Mouse (Mus musculus): ENCODE measurements around the gene Vps41. TPM values are rescaled to one million over a fixed set of nuclear protein-coding genes. Genes with fewer than 3 reads are reported as not detected.
A peak's percentile ranks its signal among the peaks of the same experiment; 100 is the strongest.

Vps41 gene
- total RNA-seq, 2 experiments from 2014 or later: 32.9 to 38.2 TPM

DNA sequence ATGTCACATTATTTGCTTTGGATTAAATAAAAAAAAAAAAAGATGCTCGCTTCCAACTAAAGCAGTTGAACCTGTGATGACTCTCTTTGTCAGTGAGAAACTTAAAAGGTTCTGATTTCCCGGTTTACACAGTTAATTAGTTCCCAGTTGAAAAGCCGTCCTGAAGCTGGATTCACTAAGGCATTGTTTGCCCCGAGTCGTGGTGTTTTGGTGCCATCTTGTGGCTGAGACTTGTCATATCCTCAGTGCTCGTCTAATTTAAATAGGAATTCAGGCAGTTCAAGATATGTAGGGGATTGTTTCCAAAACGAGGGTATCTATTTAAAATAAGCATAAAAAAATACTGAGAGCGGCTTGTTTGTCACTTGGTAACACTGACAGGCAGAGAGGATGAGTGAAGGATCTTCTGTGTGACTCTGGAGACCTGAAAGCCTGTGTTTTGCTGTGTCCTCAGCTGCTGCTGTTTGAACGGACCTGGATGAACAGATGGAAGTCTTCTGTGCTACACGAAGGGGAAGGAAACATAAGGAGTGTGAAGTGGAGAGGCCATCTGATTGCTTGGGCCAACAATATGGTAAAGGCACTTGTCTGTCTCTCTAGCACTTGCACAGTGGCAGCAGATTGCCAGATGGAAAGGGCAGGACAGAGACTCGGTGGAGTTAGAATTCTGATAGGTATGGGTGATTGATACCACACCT is 93.0 kb downstream of the Vps41 start:
- intact Hi-C loops (cut with DNase I): no loop called here
- no peak overlapping the region for H3K27ac ChIP-seq
- peak; percentile 87 for TF ChIP-seq CTCF (IDR thresholded peaks at IDR 0.05)
- H3K4me3 ChIP-seq: no peak overlapping the region
- peak; percentile 54 for DNase-seq

DNA sequence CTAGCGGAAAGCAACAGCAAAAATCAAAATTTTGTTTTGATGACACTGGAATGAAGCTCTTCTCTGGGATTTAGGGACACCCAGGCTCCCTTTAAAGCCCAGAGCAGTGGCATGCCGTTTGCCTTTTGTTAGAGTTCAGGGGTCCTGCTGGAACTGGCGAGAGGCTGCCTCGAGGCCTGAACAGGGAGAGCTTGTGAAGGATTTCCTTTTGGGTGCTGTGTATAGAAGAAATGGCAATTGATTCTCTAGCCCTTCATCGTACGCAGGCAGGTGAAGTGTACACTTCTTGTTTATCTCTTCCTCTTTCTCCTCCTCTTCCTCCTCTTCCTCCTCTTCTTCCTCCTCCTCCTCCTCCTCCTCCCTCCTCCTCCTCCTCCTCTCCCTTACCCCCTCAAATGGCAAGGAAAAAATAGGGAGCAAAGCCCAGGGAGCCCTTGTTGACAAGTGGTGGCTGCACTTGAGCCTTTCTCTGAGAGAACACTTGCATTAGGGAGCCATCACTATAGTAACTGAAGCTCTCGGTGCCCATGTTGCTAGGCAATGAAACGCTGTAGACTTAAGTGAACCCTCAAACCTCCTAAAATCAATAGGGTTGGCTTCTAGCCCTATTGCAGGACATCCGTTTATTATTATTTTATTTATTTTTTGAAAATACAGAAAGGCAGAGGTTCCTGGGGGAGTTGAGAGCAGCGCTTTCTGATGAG is 107.5 kb downstream of the Vps41 start:
- H3K27ac ChIP-seq: no peak overlapping the region
- no peak for TF ChIP-seq CTCF (IDR thresholded peaks at IDR 0.05)
- H3K4me3 ChIP-seq: no peak overlapping the region
- DNase-seq: no peak
- intact Hi-C loops (cut with DNase I): no loop called here

DNA sequence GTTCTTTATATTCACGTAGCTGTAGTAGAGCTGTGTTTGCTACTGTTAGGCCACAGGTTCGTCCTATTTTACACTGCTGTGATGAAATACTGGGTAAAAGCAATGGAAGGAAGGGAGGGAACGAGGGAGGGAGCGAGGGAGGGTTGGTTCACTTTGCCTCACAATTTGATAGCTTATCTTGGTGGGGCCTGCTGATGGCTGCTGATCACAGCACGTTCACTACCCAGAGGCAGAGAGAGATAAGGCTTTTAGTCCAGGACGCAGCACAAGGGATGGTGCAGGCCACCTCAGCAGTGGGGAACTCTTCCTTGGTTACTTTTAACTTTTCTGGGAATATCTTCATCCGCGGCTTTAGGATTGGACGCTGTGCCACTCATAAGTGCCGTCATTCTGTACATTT is 109.9 kb downstream of the Vps41 start:
- DNase-seq: no peak
- H3K4me3 ChIP-seq: no peak overlapping the region
- H3K27ac ChIP-seq: no peak overlapping the region
- TF ChIP-seq CTCF (IDR thresholded peaks at IDR 0.05): no peak
- intact Hi-C loops (cut with DNase I): no loop called here

DNA sequence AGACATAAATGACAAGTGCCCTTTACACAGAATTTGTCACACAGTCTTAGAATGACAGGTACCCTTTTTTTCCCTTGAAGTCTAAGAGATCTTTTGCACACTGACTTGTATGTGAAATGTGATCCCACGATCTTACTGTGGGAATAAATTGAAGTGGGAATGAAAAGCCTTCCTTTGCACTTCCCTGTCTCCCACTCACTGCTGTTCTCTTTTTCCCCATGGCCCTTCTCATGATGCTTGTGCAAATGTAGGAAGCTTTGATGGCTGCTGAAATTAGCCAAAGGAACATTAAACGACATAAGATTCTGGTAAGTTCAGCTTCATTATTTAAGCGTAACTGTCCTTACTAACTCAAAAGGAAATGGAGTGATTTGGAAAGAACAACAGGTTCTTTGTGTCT is 113.4 kb downstream of the Vps41 start:
- Histone ChIP-seq H3K27ac (no peak overlapping the region), H3K4me3 (no peak overlapping the region)
- DNase-seq: no peak
- intact Hi-C loops (cut with DNase I): no loop called here
- TF ChIP-seq CTCF (IDR thresholded peaks at IDR 0.05): no peak

DNA sequence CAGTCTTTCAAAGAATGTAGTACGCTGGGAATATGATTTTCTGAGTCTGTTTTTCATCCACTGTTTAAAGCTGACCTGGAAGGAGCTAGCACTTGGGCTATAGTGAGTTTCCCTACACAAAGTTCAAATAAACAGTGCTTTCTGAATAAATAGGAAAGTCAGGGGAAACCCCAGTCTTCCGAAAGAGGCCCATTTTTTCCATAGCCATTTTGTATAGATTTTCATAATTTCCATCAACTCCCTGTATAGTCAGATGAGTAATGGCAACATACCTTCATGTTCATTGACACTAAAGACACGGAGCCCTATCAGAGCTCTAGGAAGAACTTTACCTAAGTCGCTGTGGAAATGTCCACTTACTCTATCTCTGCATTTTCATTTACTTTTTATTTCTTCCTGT is 122.1 kb downstream of the Vps41 start:
- TF ChIP-seq CTCF (IDR thresholded peaks at IDR 0.05): no peak
- DNase-seq: no peak
- no peak overlapping the region for H3K27ac ChIP-seq
- intact Hi-C loops (cut with DNase I): no loop called here
- no peak overlapping the region for H3K4me3 ChIP-seq

DNA sequence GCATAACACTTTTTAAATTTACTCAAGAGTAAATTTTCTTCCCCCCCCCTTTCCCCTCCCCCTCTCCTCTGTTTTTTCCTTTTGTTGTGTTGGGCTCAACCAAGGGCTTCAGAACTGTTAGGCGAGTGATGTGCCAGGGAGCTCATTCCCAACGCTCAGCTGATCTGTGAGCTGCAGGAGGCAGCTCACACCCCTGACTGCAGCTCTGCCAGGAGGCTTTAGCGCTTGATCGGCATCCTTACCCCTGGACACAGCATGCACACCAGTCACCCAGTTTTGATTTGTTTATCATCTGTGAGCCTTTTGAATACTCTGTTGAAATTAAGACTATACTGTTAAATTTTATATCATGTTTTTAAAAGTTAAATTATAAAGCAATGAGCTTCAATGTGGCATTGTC is 123.3 kb downstream of the Vps41 start:
- Histone ChIP-seq H3K4me3 (no peak overlapping the region), H3K27ac (no peak overlapping the region)
- no peak for DNase-seq
- TF ChIP-seq CTCF (IDR thresholded peaks at IDR 0.05): no peak
- intact Hi-C loops (cut with DNase I): no loop called here

DNA sequence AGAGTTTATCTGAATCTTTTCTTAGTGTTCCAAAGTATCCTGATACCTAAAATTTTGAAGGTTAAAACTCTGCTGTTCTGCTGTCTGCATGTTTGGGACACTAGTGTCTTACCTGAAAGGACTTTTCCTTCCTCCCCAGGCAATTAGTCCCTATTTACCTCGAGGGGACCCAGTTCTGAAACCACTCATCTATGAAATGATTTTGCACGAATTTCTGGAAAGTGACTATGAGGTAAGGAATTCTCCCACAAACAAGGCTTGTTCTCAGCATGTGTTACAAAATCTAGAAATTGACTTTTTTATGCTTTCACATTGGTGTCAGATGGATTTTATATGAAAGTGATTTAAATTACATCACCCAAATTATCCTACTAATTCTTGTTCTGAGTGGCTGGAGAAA is 123.9 kb downstream of the Vps41 start:
- DNase-seq: no peak
- Histone ChIP-seq H3K4me3 (no peak overlapping the region), H3K27ac (no peak overlapping the region)
- intact Hi-C loops (cut with DNase I): no loop called here
- TF ChIP-seq CTCF (IDR thresholded peaks at IDR 0.05): no peak

DNA sequence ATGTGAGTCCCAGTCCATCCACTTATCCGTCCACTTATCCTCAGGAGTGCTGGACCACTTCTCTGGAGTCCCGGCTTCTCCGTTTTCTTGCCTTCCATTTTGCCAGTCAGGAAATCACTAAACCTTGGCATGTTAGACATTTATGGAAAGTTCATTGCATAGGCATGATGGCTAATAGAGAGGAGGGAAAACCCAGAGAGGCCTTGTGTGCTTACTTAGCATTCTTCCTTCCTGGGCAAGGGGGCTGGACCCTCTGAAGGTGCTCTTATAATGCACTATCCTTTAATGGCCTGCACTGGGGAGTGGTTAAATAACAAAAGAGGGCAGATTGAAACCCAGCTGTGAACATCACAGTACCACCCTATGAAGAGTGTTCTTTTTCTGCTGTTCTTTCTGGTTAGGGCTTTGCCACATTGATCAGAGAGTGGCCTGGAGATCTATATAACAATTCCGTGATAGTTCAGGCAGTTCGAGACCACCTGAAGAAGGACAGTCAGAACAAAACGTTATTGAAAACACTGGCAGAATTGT is 124.7 kb downstream of the Vps41 start:
- TF ChIP-seq CTCF (IDR thresholded peaks at IDR 0.05): no peak
- Histone ChIP-seq H3K27ac (no peak overlapping the region), H3K4me3 (no peak overlapping the region)
- intact Hi-C loops (cut with DNase I): no loop called here
- no peak for DNase-seq

DNA sequence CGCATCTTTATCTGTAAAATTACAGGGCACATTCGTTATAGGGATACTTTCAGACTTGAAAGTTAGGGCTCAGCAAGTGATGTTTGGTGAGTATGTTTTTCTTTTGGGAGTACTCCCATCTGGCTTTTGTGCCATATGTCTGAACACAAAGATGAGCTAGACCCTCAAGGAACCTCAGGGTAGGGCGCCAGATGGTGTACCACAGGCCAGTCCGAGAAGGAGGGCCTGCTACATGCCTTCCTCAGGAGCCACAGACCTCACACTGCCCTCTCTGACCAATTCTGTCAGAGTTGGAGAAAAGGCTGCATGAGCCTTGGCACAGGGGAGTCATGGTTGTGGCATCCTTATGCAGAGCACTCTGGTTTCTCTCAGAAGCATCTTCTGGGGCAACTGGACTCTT is 125.5 kb downstream of the Vps41 start:
- no peak overlapping the region for H3K27ac ChIP-seq
- intact Hi-C loops (cut with DNase I): no loop called here
- no peak for TF ChIP-seq CTCF (IDR thresholded peaks at IDR 0.05)
- no peak for DNase-seq
- H3K4me3 ChIP-seq: no peak overlapping the region

DNA sequence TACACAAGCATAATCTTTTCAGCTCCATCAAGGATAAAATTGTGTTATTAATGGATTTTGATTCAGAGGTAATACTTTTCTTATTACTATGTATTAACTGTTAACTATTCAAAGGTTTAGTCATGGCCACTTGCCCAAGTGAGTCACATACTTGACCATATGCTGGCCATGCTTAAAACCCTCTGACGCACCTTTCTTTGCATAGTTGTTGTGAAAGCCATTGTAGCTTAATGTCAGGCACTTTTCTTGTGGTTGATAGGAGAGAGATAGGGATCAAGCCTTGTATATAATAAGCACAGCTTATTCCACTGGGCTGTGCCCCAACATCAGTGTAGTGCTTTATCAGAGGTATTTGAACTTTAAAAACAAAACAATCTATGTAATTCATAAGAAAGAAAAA is 126.5 kb downstream of the Vps41 start:
- TF ChIP-seq CTCF (IDR thresholded peaks at IDR 0.05): no peak
- Histone ChIP-seq H3K27ac (no peak overlapping the region), H3K4me3 (no peak overlapping the region)
- no peak for DNase-seq
- intact Hi-C loops (cut with DNase I): no loop called here

DNA sequence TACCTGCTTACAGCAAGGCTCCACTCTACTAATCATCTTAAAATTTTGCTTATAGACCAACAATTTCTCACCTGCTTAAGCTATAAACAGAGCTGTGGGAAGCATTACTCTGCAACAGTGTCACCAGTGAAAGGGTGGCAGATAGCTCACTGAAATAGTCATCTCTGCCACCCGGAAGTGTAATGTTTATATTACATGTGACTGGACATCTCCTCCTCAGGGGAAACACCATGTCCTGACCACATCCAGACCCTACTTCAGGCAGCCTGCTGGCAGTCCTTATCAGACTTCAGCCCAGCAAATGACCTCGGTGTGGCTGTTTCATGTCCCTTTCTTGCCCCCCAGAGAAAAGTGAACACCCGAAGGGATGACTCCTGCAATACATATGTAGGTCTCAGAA is 130.3 kb downstream of the Vps41 start:
- intact Hi-C loops (cut with DNase I): no loop called here
- Histone ChIP-seq H3K4me3 (no peak overlapping the region), H3K27ac (no peak overlapping the region)
- DNase-seq: no peak
- no peak for TF ChIP-seq CTCF (IDR thresholded peaks at IDR 0.05)

DNA sequence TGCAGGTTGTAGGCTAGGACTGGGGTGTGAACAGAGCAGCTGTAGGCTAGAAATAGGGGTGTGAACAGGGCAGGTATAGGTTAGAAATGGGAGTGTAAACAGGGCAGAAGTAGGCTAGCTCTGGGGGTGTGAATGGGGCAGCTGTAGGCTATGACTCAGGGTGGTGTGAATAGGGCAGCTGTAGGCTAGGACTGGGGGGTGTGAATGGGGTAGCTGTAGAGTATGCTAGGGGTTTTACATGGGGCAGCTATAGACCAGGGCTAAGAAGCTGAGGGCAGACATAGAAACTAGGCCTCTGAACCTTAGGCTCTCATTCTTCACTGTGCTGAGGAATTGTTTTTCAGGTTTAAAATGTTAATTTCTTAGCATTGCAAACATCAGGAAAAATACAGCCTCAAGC is 132.5 kb downstream of the Vps41 start:
- Histone ChIP-seq H3K4me3 (no peak overlapping the region), H3K27ac (no peak overlapping the region)
- DNase-seq: no peak
- TF ChIP-seq CTCF (IDR thresholded peaks at IDR 0.05): no peak
- intact Hi-C loops (cut with DNase I): no loop called here

DNA sequence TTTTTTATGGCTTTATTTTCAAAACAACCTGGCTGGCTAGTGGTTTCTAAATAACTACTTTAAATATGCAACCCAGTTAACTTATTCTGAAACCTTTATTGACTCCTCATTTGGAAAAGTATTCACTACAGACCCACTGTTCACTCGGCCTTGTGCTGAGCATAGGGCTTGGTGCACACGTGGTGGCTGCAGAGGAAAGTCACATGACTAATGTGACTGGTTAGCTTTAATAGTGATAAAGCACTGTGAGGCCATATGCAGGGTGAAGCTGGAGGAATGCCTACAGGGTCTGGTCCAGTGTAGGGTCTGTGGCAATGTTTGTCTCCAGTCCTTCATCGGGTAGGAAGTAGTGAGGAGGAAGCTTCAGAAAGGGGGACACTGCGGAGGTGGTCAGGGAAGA is 134.1 kb downstream of the Vps41 start:
- TF ChIP-seq CTCF (IDR thresholded peaks at IDR 0.05): no peak
- intact Hi-C loops (cut with DNase I): no loop called here
- no peak for DNase-seq
- Histone ChIP-seq H3K27ac (no peak overlapping the region), H3K4me3 (no peak overlapping the region)

DNA sequence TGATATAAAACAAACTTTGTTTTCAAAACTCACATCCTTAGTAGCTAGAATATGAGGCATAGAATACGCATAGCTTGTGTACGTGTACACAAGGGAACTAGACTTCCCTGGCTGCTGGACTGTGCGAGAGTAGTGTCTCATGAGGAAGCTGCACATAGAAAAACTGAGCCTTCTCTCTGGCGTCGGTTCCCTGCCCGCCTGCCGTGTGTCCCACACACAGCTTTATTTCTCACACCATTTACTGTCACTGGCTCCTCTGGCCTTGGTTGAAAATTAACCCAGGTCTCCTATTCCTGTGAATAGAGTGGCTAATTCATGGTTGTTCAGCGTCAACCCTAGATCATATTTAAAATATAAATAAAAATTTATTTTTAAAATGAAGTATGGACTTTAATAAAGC is 135.6 kb downstream of the Vps41 start:
- no peak overlapping the region for H3K27ac ChIP-seq
- no peak for TF ChIP-seq CTCF (IDR thresholded peaks at IDR 0.05)
- intact Hi-C loops (cut with DNase I): no loop called here
- no peak overlapping the region for H3K4me3 ChIP-seq
- DNase-seq: no peak

Data from gastrocnemius, adult 2 months (tissue).